Mouse (Mus musculus): ENCODE results near the gene Btrc.

The Btrc gene

GRCm38 (mm10) chr19:45474686-45475085 lies 111.2 kb downstream of the Btrc start:
- no peak for DNase-seq (ENCODE audit: low spot score)

- DNase-seq (ENCODE audit: low spot score): no peak
These were observed 112.5 kb downstream of the Btrc start for GRCm38 (mm10) chr19:45475928-45476553.

GRCm38 (mm10) chr19:45479548-45479947 lies 116.0 kb downstream of the Btrc start:
- no peak for DNase-seq (ENCODE audit: low spot score)

- no peak for DNase-seq (ENCODE audit: low spot score)
These were observed 117.0 kb downstream of the Btrc start for GRCm38 (mm10) chr19:45480490-45480889.

GRCm38 (mm10) chr19:45480951-45481350 lies 117.4 kb downstream of the Btrc start:
- no peak for DNase-seq (ENCODE audit: low spot score)

GRCm38 (mm10) chr19:45483470-45483869 lies 119.9 kb downstream of the Btrc start:
- DNase-seq (ENCODE audit: low spot score): no peak

- no peak for DNase-seq (ENCODE audit: low spot score)
These were observed 122.9 kb downstream of the Btrc start for GRCm38 (mm10) chr19:45486206-45486991.

- no peak for DNase-seq (ENCODE audit: low spot score)
These were observed 123.5 kb downstream of the Btrc start for GRCm38 (mm10) chr19:45486992-45487387.

GRCm38 (mm10) chr19:45489961-45490360 lies 126.4 kb downstream of the Btrc start:
- DNase-seq (ENCODE audit: low spot score): no peak

GRCm38 (mm10) chr19:45491246-45491645 lies 127.7 kb downstream of the Btrc start:
- no peak for DNase-seq (ENCODE audit: low spot score)

- DNase-seq (ENCODE audit: low spot score): no peak
These were observed 130.7 kb downstream of the Btrc start for GRCm38 (mm10) chr19:45494121-45494775.

- DNase-seq (ENCODE audit: low spot score): no peak
These were observed 141.9 kb downstream of the Btrc start for GRCm38 (mm10) chr19:45505446-45505845.

- peak; percentile 24 for DNase-seq (ENCODE audit: low spot score)
These were observed 144.0 kb downstream of the Btrc start for GRCm38 (mm10) chr19:45507531-45507930.

- DNase-seq (ENCODE audit: low spot score): no peak
These were observed 147.1 kb downstream of the Btrc start for GRCm38 (mm10) chr19:45510680-45511079.

- no peak for DNase-seq (ENCODE audit: low spot score)
These were observed 147.9 kb downstream of the Btrc start for GRCm38 (mm10) chr19:45511406-45511805.

- DNase-seq (ENCODE audit: low spot score): no peak
These were observed 151.8 kb downstream of the Btrc start for GRCm38 (mm10) chr19:45515341-45515740.

- no peak for DNase-seq (ENCODE audit: low spot score)
These were observed 152.7 kb downstream of the Btrc start for GRCm38 (mm10) chr19:45516264-45516663.

GRCm38 (mm10) chr19:45527382-45527781 lies 163.8 kb downstream of the Btrc start:
- DNase-seq (ENCODE audit: low spot score): no peak

GRCm38 (mm10) chr19:45527931-45528534 lies 164.5 kb downstream of the Btrc start:
- DNase-seq (ENCODE audit: low spot score): no peak

- DNase-seq (ENCODE audit: low spot score): no peak
These were observed 165.8 kb downstream of the Btrc start for GRCm38 (mm10) chr19:45529294-45529693.

GRCm38 (mm10) chr19:45530200-45530995 lies 166.9 kb downstream of the Btrc start:
- DNase-seq (ENCODE audit: low spot score): no peak

- no peak for DNase-seq (ENCODE audit: low spot score)
These were observed 168.0 kb downstream of the Btrc start for GRCm38 (mm10) chr19:45531554-45531953.

Data from left cerebral cortex, adult 11 months (tissue).